Mouse (Mus musculus): Measurements from ENCODE around the gene Ciao2a.

DNA sequence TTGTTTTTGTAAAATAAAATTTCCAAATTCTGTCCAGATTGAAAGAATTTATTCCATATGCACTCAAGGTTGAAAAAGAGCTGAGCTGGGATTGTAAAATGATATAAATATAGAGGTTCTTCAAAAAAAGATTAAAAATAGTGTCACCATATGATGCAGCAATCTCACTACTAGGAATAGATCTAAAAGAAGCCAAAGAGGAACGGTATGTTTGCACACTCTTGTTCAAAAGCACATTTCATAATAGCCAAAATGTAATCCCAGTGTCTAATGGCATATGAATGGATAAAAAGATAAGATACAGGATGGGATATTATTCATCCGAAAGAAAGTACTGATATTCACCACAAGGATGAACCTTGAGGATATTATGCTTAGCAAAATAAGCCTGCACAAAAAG, 6.9 kb upstream of the Ciao2a start:
- TF ChIP-seq CTCF (IDR thresholded peaks at IDR 0.05): no peak
- no peak for TF ChIP-seq POLR2A (IDR thresholded peaks at IDR 0.05; ENCODE audit: insufficient read depth, low read depth, low read length)
